Mouse (Mus musculus) mature B cell (primary cell): ENCODE data around the gene Rfc2.

Experiments used
- in situ Hi-C: fragments of 300-500 bp; cut with MboI; formaldehyde crosslinking; loops from 2 replicates; pipeline ENCODE4 v1.14.3; 2019

Rfc2 gene

DNA sequence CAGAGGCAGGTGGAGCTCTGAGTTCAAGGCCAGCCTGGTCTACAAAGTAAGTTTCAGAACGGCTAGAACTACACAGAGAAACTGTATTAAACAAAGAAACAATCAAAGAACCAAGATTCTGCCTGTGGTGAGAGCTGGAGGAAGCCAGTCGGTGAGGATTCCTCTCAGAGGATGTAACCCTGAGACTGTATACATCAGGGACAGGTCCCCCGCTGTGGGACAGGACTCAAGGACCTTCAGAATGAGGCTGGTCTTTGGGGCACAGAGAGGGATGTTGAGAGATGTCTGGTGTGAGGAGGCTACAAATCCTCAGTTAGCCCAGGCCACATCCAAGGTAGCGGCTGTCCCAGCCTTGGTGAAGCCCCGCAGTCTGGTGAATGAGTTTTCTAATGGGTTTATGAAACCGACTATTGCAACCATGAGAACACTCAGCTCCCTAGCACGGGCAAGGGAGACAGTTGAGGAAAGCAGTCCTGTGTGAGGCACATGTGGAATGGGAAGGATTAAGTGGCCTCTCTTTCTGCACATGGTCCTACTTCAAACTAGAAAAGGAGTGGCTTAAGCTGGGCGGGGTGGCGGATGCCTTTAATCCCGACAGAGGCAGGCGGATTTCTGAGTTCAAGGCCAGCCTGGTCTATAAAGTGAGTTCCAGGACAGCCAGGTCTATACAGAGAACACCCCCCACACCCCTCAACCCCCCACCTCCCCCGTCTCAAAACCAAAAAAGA lies 28.9 kb downstream of the Rfc2 start:
- in situ Hi-C loops: loop anchor here (25.0 kb wide), 1 partner anchor 98 kb away; no protein-coding TSS in a partner anchor

GRCm38 (mm10) chr5:134611810-134612521 lies 30.8 kb downstream of the Rfc2 start:
- in situ Hi-C loops: loop anchor here (25.0 kb wide), 1 partner anchor 100 kb away; no protein-coding TSS in a partner anchor

GRCm38 (mm10) chr5:134613727-134614126 lies 32.6 kb downstream of the Rfc2 start:
- in situ Hi-C loops: loop anchor here (25.0 kb wide), 1 partner anchor 101 kb away; no protein-coding TSS in a partner anchor

DNA sequence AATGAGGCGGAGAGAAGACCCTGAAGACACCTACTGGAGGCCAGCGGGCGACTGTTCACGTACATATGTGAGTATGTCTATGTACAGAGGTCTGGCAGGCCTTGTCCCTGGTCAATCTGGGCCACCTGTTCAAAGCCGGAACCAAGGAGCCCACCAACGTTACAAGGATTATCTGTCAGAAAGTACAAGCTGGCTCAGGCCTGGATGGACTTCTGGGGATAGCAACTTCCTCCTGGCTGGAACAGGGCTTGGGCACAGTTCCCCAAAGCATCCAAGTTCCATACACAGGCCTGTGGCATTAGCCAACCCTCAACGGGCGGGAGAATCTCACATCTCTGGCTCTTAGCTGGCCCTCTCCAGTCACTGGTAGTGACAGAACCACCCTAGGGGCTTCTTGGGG lies 33.1 kb downstream of the Rfc2 start:
- in situ Hi-C loops: loop anchor here (25.0 kb wide), 1 partner anchor 102 kb away; no protein-coding TSS in a partner anchor

- in situ Hi-C loops: loop anchor here (25.0 kb wide), 1 partner anchor 103 kb away; no protein-coding TSS in a partner anchor
These were observed 33.6 kb downstream of the Rfc2 start, which contains the start of gene Lat2 for GRCm38 (mm10) chr5:134614802-134615201. TSS of gene Lat2 (minus strand) at chr5:134615025.

DNA sequence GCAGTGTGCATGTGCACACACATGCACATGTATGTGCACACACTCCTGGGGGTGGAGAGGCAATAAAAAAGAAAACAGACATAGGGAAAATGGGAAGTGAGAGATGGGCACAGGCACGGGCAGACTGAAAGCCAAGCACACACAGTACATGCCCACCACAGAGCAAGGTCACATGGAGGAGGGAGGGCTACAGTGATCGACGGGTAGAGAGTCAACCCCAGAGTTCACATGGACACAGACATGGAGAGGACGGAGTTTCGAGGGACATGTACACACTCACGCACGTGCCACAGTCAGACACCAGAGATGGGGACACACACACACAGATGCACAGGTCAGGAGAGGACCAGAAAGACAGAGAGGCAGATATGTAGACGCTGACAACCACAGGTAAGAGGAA lies 34.2 kb downstream of the Rfc2 start:
- in situ Hi-C loops: loop anchor here (25.0 kb wide), 1 partner anchor 103 kb away; no protein-coding TSS in a partner anchor

DNA sequence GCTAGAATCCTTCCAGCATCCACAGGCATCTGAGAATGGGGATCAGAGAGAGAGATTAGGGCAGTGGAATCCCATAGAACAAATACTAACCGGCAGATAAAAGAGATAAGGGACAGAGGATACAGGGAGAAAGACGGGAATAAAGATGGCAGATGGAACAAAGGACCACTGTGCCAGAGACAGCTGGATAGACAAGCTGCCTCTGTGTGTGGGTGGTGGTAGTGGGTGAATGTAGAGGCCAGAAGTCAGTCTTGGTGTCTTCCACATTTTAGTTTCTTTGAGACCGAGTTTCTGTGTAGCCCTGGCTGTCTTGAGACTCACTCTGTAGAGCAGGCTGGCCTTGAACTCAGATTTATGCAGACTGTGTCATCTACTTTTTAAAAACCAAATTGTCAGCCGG lies 34.6 kb downstream of the Rfc2 start:
- in situ Hi-C loops: loop anchor here (25.0 kb wide), 1 partner anchor 103 kb away; no protein-coding TSS in a partner anchor

DNA sequence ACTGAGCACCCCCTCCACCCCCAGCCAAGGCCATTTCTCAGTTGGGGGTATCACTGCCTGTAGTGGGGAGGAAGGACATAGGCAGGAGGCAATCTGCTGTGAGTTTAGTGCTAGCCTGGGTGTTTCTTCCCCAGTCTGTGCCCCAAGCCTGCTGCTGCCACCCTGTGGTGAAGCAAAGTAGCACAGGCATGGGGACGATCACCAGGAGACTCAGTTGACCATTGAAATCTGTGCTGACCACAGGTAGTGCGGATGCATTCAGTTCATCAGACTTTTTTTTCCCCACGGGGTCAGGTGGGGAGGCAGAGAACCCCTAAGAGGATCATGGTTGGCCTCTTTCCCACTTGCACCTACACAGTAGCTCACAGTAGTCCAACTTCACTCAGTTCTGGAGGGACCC lies 35.9 kb downstream of the Rfc2 start:
- in situ Hi-C loops: loop anchor here (25.0 kb wide), 1 partner anchor 105 kb away; no protein-coding TSS in a partner anchor

GRCm38 (mm10) chr5:134620457-134620856 lies 39.3 kb downstream of the Rfc2 start:
- in situ Hi-C loops: loop anchor here (25.0 kb wide), 1 partner anchor 108 kb away; no protein-coding TSS in a partner anchor

GRCm38 (mm10) chr5:134621099-134621640 lies 40.0 kb downstream of the Rfc2 start:
- in situ Hi-C loops: loop anchor here (25.0 kb wide), 1 partner anchor 109 kb away; no protein-coding TSS in a partner anchor

DNA sequence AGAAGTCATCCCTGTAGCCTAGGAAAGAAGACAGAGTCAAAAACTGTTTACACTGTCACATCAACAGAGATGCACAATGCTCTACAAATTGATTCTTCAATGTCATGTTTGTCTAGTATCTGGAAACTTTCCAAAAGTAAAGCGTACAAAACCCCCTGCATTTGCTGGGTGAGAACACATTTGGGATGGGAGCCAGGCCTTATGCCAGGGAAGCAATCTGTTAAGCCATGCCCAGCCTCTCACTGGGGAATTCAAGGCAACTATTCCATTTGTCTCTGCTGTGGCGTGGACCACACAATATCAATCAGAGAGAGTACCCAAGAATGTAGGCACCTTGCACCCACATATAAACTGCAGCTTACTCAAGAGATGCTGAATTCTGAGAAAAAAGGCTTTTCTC lies 40.9 kb downstream of the Rfc2 start:
- in situ Hi-C loops: loop anchor here (25.0 kb wide), 1 partner anchor 110 kb away; no protein-coding TSS in a partner anchor

DNA sequence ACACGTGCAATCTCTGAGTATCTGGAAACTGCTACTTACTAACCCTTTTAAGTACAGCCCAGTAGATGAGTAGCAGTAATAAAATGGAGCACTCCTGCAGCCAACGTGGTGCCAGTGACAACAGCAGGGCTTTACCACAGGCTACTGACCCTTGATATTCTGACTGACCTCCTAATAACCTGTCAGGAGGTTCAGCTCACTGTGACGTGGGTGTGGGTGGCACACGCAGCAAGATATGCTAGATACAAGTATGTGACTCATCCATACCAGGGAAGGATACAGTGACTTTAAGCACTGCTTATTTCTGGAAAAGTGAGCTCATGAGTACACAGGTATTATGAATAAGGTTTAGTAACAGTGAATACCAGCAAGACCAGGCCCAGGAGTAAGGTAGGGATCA lies 48.3 kb downstream of the Rfc2 start:
- in situ Hi-C loops: no loop called here

DNA sequence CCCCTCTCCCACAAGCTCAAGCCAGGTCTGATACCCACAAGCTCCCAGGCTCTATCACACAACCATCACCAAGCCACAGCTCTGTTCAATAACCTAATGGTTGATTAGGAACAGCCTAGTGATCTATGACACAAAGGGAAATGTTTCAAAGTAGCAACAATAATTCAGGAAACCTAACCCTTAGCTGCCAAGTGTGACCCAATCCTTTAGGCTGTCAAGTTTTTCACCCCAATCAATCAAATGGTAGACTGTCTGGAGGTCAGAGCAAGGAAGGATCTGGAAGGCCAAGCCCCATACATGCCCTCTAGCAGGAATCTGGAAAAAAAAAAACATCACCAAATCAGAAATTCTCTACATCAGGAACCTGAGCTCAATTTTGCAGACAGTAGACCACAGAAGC lies 49.7 kb downstream of the Rfc2 start:
- in situ Hi-C loops: no loop called here

DNA sequence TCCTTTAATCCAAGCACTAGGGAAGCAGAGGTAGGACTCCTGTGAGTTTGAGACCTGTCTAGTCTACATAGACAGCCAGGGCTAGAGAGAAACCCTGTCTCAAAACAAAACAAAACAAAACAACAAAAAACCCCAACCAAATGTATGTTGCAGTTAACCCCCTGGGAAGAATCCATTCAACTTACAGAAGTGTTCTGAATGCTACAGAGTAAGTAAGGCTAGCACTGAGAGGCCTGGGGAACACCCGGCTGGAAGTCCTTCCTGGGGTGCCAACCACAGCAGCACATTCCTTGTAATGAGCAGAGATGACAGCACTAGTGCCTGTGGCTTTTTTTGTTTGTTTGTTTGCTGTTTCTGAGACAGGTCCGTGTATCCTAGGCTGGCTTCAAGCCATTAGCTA lies 51.7 kb downstream of the Rfc2 start:
- in situ Hi-C loops: no loop called here

DNA sequence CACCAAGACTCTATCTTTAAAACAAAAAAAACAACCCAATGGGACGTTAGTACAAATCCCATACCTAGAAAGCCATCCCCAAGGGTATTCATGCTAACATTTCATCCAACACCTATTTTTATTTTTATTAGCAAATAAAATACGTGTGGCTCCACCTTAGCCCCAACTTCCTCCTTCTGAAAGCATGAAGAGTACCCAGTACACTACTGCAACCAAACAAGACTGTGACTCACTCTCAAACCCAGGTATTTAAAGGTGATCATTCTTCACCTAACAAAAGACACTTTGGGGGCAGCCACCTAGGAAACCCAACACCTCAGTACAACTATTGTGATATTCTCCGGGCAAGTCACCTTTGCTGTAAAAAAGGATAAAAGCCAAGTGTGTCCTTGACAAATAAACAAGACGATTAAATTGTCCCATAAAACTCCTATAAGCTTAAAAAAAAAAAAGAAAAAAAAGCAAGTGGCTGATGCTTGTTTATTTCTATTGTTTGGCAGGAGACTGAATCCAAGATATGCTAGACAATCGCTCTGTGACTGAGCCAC lies 56.7 kb downstream of the Rfc2 start:
- in situ Hi-C loops: no loop called here

DNA sequence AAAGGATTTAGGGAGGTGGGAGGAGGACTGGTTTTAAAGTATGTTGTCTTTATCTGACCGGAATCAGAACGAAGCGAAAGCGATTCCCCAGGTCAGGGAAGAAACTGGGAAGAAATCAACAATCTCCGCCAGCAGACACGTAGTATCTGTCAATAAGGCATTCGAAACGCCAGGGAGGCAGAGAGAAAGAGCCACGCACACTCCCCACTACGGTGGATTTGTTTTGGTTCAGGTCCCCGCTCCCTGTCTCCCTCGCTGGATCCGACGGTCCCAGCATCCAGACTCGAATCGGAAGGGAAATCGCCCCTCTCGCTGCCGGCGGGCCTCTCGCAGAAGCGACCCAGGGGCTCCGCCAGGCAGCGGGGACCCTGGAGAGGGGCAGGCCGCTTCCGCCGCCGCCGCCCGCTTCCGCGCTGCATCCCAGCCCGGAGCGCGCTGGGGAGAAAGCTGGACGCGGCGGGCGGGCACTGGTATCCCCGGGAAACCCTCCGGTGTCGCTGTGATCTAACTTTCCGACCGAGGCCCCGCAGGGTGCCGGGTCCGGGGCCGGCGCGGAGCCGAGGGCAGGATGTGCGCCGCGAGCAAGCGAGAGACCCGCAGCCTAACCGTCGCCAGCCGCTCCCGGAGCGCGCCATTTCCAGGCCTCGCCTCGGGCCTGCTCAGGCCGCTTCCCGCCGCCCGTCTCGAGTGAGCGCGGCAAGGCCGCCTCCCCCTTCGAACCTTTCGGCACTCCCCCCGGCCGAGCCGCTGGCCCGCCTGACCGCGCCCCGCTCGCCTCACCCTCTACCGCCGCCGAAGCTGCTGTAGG lies 57.5 kb downstream of the Rfc2 start:
- in situ Hi-C loops: no loop called here

DNA sequence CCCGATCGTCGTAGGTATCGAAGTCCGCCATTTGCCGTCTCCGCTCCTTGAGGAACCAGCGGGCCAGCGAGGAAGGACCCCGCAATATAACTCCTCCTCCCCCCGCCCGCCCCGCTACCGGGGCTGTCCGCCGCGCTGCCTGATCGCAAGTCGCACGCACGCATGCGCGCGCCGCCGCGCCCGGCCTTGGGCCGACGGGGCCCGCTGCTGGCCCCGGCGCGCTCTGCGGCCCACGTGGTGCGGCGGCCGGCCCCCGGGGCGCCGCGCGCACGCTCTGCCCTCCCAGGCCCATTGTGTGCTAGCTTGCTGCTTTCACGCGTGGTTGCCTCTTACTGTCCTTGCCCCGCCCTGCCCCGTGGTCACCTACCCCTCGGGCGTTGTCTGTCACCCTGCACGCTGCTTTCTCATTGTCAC lies 58.1 kb downstream of the Rfc2 start, which contains the start of gene Eif4h:
TSS of gene Eif4h (minus strand) at position 222 of the 414 bp plus-strand sequence.
- in situ Hi-C loops: no loop called here

DNA sequence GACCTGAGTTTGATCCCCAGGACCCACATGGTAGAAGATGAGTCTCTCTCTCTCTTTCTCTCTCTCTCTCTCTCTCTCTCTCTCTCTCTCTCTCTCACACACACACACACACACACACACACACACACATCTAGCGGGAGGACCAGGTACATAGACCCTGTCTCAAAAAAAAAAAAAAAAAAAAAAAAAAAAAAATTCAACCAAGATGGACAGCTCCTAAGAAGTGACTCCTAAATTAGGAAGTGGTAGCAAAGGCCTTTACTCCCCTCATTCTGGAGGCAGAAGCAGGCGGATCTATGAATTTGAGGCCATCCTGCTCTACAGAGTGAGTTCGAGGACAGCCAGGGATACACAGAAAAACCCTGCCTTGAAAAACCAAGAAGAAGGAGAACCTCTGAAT lies 59.2 kb downstream of the Rfc2 start:
- in situ Hi-C loops: no loop called here

DNA sequence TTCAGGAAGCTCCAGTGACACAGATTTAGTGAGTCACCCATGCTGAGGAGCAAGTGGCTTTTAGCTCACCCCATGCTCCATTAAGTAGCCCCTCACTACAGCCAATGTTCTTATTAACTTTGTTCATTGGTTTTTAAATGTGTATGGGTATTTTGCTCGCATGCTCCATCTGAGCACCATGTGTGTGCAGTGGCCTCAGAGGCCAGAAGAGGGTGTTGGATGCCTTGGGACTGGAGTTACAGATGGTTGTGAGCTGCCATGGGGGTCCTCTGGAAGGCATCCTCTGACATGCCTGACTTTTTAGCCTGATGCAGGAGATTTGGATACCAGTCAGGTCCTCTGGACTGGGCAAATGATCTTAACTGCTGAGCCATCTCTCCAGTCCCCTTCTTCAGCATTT lies 63.0 kb downstream of the Rfc2 start:
- in situ Hi-C loops: no loop called here

GRCm38 (mm10) chr5:134644643-134645118 lies 63.5 kb downstream of the Rfc2 start:
- in situ Hi-C loops: no loop called here

DNA sequence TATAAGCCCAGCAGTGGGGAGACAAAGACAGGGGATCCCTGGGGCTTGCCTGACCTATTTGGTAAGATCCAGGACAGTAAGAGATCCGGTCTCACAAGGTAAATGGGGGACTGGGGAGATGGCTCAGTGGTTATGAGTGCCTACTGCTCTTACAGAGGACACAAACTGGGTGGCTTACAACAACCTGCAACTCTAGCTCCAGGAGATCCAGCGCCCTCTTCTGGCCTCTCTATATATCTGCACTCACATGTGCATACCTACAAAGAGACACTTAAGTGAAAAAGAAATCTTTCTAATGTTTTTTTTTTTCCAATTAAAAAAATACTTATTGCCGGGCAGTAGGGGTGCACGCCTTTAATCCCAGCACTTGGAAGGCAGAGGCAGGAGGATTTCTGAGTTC lies 65.3 kb downstream of the Rfc2 start:
- in situ Hi-C loops: no loop called here
